Mouse (Mus musculus) left cerebral cortex, postnatal 14 days (tissue): ENCODE data around the gene Pde6g. TPM values are rescaled to one million over a fixed set of nuclear protein-coding genes. Genes with fewer than 3 reads are reported as not detected.
A peak's percentile ranks its signal among the peaks of the same experiment; 100 is the strongest.

Experiments
- DNase-seq, 2 experiments: peaks; one replicate each; pipeline ENCODE4 v3.0.0; 2021 to 2022; ENCODE audit warnings: low spot score in 2 of 2, mixed read lengths in 1 of 2
- intact Hi-C: fragments of 180-260 bp; cut with DNase I; formaldehyde crosslinking; loops from one replicate; pipeline ENCODE4 v1.15.1; 2025
- total RNA-seq, 2 experiments: library from RNA; stranded (reverse); gene quantifications; 2 replicates each; pipeline ENCODE4 v1.2.3; 2021

Pde6g gene
- total RNA-seq, 2 experiments from 2014 or later = 0.40 TPM

GRCm38 (mm10) chr11:120472052-120472451, 18.8 kb upstream of the Pde6g start:
- DNase-seq = no peak
- intact Hi-C loops = no loop called here

- DNase-seq = no peak
- intact Hi-C loops = no loop called here
These were observed 14.4 kb upstream of the Pde6g start for GRCm38 (mm10) chr11:120467736-120468092.

- intact Hi-C loops = no loop called here
- peak; percentile 96 to 97 for DNase-seq
These were observed 13.9 kb upstream of the Pde6g start, which contains the start of gene Arl16 for GRCm38 (mm10) chr11:120467051-120467735. Gene Arl16, minus strand, starts transcription at chr11:120467607.

GRCm38 (mm10) chr11:120465521-120465920, 12.2 kb upstream of the Pde6g start:
- no peak for DNase-seq

GRCm38 (mm10) chr11:120464365-120464764, 11.1 kb upstream of the Pde6g start:
- no peak for DNase-seq
- intact Hi-C loops = no loop called here

More at GRCm38 (mm10) chr11:120465521-120465920, 12.2 kb upstream of the Pde6g start:
- intact Hi-C loops = no loop called here

- intact Hi-C loops = no loop called here
- no peak for DNase-seq
These were observed 10.2 kb upstream of the Pde6g start for GRCm38 (mm10) chr11:120463536-120463935.

GRCm38 (mm10) chr11:120458847-120459597, 5.7 kb upstream of the Pde6g start:
- DNase-seq = no peak
- intact Hi-C loops = no loop called here

- intact Hi-C loops = no loop called here
- peak; percentile 69 to 76 for DNase-seq
These were observed 4.8 kb upstream of the Pde6g start, which contains the start of the genes Oxld1 and Ccdc137 for GRCm38 (mm10) chr11:120457772-120458751. Gene Oxld1, minus strand, starts transcription at chr11:120458068. Gene Ccdc137, plus strand, starts transcription at chr11:120458115.

GRCm38 (mm10) chr11:120457370-120457769, 4.1 kb upstream of the Pde6g start:
- intact Hi-C loops = no loop called here

GRCm38 (mm10) chr11:120455413-120455812, 2.1 kb upstream of the Pde6g start:
- intact Hi-C loops = no loop called here
- DNase-seq = no peak

More at GRCm38 (mm10) chr11:120457370-120457769, 4.1 kb upstream of the Pde6g start:
- no peak for DNase-seq

GRCm38 (mm10) chr11:120454965-120455364, 1.7 kb upstream of the Pde6g start:
- no peak for DNase-seq
- intact Hi-C loops = no loop called here

- no peak for DNase-seq
- intact Hi-C loops = no loop called here
These were observed 1.1 kb downstream of the Pde6g start for GRCm38 (mm10) chr11:120452246-120452645.

- intact Hi-C loops = no loop called here
- DNase-seq = no peak
These were observed 6.1 kb downstream of the Pde6g start for GRCm38 (mm10) chr11:120447179-120447578.

GRCm38 (mm10) chr11:120445475-120445874, 7.8 kb downstream of the Pde6g start:
- intact Hi-C loops = no loop called here
- DNase-seq = no peak

GRCm38 (mm10) chr11:120444106-120444505, 9.2 kb downstream of the Pde6g start:
- no peak for DNase-seq
- intact Hi-C loops = no loop called here

- intact Hi-C loops = no loop called here
- DNase-seq = no peak
These were observed 10.5 kb downstream of the Pde6g start for GRCm38 (mm10) chr11:120442765-120443280.

- DNase-seq = no peak
- intact Hi-C loops = no loop called here
These were observed 11.0 kb downstream of the Pde6g start, which contains the start of gene Tspan10 for GRCm38 (mm10) chr11:120442344-120442743. Gene Tspan10, plus strand, starts transcription at chr11:120442644.

GRCm38 (mm10) chr11:120437857-120438385, 15.4 kb downstream of the Pde6g start:
- no peak for DNase-seq
- intact Hi-C loops = no loop called here
